Mouse (Mus musculus) stomach, embryonic 16.5 days (tissue): ENCODE data around the gene Tas2r143. TPM values are rescaled to one million over a fixed set of nuclear protein-coding genes. Genes with fewer than 3 reads are reported as not detected.

Experiments
- ATAC-seq: fragments of 200-750 bp; cut with Nextera tagmentation; 2 replicates; pipeline ENCODE4 v1.8.0; 2017; ENCODE audit warnings: moderate number of reproducible peaks, moderate TSS enrichment; ENCODE audit not compliant: insufficient read depth, low FRiP score
- H3K27ac ChIP-seq: fragments of 300-500 bp; sonication (generic); 2 replicates; pipeline ENCODE4 v1.5.1; 2014; ENCODE audit warnings: low read length
- H3K27me3 ChIP-seq: fragments of 300-500 bp; sonication (generic); 2 replicates; pipeline ENCODE4 v1.6.1; 2014; ENCODE audit warnings: low read length, control low read depth, mixed read lengths; ENCODE audit not compliant: control insufficient read depth, insufficient read depth
- H3K36me3 ChIP-seq: fragments of 300-500 bp; sonication (generic); 2 replicates; pipeline ENCODE4 v1.6.1; 2014; ENCODE audit warnings: low read length; ENCODE audit not compliant: control insufficient read depth, insufficient read depth
- H3K4me1 ChIP-seq: fragments of 300-500 bp; sonication (generic); 2 replicates; pipeline ENCODE4 v1.6.1; 2014; ENCODE audit warnings: low read length, control low read depth, mixed read lengths; ENCODE audit not compliant: control insufficient read depth, insufficient read depth
- H3K4me2 ChIP-seq: fragments of 300-500 bp; sonication (generic); 2 replicates; pipeline ENCODE4 v1.6.1; 2014; ENCODE audit warnings: low read depth, low read length, mixed read lengths
- H3K4me3 ChIP-seq: fragments of 300-500 bp; sonication (generic); replicated peaks from 2 replicates; pipeline ENCODE4 v1.5.1; 2014; ENCODE audit warnings: mild to moderate bottlenecking, low read length
- H3K9ac ChIP-seq: fragments of 300-500 bp; sonication (generic); 2 replicates; pipeline ENCODE4 v1.6.1; 2014; ENCODE audit warnings: low read length
- H3K9me3 ChIP-seq: fragments of 300-500 bp; sonication (generic); replicated peaks from 2 replicates; pipeline ENCODE4 v1.6.1; 2016; ENCODE audit warnings: low read length, control low read depth; ENCODE audit not compliant: control insufficient read depth
- WGBS: fragments of 180-500 bp; shearing (Covaris S2); extraction: QIAGEN DNeasy Blood & Tissue Kit; methylation state at CpG from one replicate; pipeline ENCODE4 v1.1.7; 2014; 5-methylcytosine and 5-hydroxymethylcytosine counted together
- polyA plus RNA-seq: library from polyadenylated mRNA; unstranded; fragments of >200 nt; fragmentation: Nextera tagmentation; extraction: Ambion mirVana; gene quantifications from 2 replicates; pipeline ENCODE4 v1.2.1, GENCODE M21; 2015

Gene Tas2r143
- not detected in 2 replicates for polyA plus RNA-seq

DNA sequence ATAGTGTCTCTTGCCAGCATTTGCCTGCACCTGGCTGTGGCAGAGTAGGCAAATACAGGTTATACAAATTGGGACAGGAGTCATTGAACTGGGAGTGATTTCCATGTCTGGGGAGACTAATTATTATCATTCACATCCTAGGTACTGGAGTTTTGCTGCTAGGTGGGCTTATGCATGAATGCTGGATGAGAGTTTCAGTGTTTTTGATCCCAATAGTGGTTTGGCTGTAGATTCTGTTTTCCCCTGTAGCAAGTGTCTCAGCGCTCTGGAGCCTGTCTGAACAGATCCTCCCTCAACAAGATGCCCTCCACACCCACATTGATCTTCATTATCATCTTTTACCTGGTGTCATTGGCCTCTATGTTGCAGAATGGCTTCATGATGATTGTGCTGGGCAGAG is at the start of gene Tas2r143:
Gene Tas2r143 (plus strand): TSS at position 301 of the 400 bp plus-strand sequence.
- no peak within 1 kb of the TSS for H3K9ac ChIP-seq
- peaks cover 20% of the 10 kb centered on the region for H3K4me1 ChIP-seq
- H3K4me3 ChIP-seq: no peak within 1 kb of the TSS
- H3K36me3 ChIP-seq: no peaks in the 10 kb centered on the region
- 83% methylated on average over 1 of the region's 1 CpGs for WGBS
- H3K27me3 ChIP-seq: no peaks in the 10 kb centered on the region
- no peaks in the 10 kb centered on the region for H3K9me3 ChIP-seq
- H3K4me2 ChIP-seq: no peak within 1 kb of the TSS
- ATAC-seq: no peak
- no peak within 1 kb of the TSS for H3K27ac ChIP-seq

DNA sequence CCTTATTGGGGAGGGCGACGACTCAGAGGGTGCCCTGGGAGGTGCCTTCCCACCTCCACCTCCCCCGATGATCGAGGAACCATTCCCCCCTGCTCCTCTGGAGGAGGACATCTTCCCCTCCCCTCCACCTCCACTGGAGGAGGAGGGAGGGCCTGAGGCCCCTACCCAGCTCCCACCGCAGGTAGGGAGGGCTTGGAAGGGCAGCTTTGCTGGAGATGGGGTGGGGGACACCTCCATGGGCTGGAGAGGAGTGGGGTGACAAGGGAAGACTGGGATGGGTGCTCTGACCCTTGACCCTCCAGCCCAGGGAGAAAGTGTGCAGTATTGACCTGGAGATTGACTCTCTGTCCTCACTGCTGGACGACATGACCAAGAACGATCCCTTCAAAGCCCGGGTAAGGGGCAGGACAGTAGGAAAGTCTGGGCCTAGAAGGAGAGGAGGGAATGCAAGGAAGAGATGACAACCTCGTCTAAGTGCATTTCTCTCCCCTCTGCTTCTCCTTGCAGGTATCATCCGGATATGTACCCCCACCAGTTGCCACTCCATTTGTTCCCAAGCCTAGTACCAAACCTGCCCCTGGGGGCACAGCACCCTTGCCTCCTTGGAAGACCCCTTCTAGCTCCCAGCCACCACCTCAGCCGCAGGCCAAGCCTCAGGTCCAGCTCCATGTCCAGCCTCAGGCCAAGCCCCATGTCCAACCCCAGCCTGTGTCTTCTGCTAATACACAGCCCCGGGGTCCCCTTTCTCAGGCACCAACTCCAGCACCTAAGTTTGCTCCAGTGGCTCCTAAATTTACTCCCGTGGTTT is 48.9 kb upstream of the Tas2r143 start:
- Histone ChIP-seq H3K36me3 (peaks cover 14% of the 10 kb centered on the region; the same call in 1 of the 2 replicates), H3K4me2 (peak overlapping the region; percentile 95), H3K4me1 (peaks cover 48% of the 10 kb centered on the region), H3K9me3 (no peaks in the 10 kb centered on the region), H3K4me3 (peak overlapping the region; percentile 83), H3K9ac (peak overlapping the region; percentile 96), H3K27me3 (no peaks in the 10 kb centered on the region), H3K27ac (peak overlapping the region; percentile 97)
- ATAC-seq: no peak
- WGBS: 32% methylated on average over 13 of the region's 13 CpGs

DNA sequence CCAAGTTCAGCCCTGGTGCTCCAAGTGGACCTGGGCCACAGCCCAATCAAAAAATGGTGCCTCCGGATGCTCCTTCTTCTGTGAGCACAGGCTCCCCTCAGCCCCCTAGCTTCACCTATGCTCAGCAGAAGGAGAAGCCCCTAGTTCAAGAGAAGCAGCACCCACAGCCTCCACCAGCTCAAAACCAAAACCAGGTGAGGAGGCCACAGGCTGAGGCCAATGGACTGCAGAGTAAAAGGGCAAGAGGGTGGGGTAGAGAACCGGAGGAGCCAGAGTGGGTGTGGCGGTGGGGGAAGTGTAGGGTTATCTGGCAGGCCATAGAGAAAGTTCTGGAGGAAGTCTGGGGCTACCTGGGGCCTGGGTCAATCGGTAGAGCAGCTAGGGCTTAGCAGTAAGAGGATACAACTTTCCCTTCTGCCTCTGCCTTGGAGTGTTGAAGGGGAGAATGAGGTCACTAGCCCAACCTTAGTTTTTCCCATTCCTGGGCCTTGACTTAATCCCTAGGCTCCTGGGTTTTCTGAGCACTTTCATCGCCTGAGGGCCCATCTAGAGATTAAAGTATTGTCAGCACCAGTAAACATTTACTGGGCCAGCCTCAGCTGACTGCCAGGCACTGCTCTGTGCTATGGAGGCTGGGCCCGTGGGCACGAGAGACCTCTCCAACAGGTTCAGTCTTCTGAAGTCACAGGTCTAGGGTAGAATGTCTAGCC is 48.1 kb upstream of the Tas2r143 start:
- Histone ChIP-seq H3K4me3 (peak overlapping the region; percentile 83), H3K27ac (0 out of 2 replicates have a peak overlapping the region, but pooled peaks have one; percentile 38), H3K36me3 (peaks cover 17% of the 10 kb centered on the region; the same call in 1 of the 2 replicates), H3K9ac (peak overlapping the region; percentile 96; the same call in 1 of the 2 replicates), H3K4me2 (peak overlapping the region; percentile 95), H3K27me3 (no peaks in the 10 kb centered on the region), H3K9me3 (no peaks in the 10 kb centered on the region), H3K4me1 (peaks cover 53% of the 10 kb centered on the region)
- no peak for ATAC-seq
- WGBS: 58% methylated on average over 7 of the region's 7 CpGs

DNA sequence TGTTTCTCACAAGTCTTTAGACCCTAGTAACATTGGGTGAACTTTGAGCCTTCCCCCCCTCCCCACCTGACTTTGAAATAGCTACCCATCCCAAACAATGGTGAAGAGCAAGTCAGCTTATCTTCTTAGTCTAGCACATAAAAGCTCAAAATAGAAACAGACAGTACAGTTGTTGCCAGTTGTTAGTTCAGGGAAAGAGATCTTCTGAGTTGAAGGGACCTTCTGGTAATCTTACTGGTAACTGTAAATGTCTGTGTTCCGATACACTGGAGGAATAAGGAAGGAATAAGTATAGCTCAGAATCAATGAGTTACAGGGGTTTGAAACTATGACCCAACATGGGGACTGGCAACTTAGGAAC is 47.6 kb upstream of the Tas2r143 start:
- 93% methylated on average over 1 of the region's 1 CpGs for WGBS
- Histone ChIP-seq H3K4me1 (peaks cover 56% of the 10 kb centered on the region), H3K27ac (0 out of 2 replicates have a peak overlapping the region, but pooled peaks have one; percentile 38), H3K4me2 (peak overlapping the region; percentile 95), H3K27me3 (no peaks in the 10 kb centered on the region), H3K9ac (peak overlapping the region; percentile 96; the same call in 1 of the 2 replicates), H3K9me3 (no peaks in the 10 kb centered on the region), H3K36me3 (peaks cover 17% of the 10 kb centered on the region; the same call in 1 of the 2 replicates), H3K4me3 (peak overlapping the region; percentile 83; the same call in 1 of the 2 replicates)
- no peak for ATAC-seq

DNA sequence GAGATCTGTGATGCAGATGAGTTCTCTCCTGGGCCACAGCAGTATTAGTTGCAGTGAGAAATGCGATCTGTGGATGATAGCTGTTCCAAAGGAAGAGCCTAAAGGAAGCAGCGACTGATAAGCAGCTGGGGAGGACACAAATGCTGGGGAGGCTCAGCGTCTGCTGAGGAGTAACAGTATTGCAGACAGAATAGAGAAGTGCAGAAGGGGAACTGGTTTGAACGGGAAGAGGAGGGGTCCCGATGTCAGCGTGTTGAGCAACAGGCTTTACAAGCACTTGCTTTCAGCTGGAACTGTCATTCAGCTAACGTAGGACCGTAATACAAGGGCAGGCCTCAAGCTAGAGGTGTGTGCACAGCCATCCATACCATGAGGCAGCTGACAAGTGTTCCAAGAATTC is 46.9 kb upstream of the Tas2r143 start:
- no peak overlapping the region for H3K27ac ChIP-seq

DNA sequence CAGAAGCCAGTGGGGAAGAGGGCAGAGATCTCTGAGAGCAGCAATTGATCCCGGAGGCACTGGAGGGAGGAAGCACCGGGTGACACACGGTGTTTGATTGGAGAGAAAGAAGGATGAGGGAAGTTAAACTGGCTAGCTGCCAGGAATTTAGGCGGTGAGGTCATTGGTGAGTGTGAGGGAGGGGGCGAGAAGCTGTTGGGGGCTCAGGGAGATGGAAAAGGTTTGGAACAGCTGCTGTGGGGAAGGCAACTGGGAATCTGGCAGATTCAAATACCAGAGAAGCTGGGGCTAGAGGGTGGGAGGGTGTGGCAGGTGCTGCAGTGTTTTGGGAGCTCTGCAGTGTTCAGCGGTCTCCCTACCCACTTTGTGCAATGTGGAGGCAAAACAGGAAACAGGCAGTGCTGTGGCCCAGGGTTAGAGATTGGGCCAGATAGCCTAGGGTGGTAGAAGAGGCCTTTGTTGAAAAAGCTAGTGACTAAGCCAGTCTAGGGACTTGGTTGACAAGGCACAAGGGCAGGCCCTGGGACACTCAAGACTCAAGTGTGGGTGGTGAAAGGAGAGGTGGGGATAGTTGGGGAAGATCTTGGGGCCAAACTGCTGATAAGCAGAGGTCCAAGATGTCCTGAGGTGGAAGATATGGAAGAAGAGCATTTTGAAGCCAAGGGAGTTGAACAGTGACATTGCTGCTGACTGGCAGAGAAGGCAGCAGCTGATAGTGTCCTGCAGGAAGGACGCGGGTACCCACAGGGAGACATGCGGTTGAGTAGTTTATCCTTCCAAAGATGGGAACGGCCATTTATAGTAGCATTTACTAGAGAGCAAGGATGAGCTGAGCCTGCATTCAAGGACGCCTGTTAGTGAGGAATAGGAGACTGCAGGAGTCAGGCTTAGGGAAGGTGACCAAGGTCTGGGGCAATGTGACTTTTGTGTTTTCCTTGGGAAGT is 45.7 kb upstream of the Tas2r143 start:
- Histone ChIP-seq H3K9ac (peak overlapping the region; percentile 33; the same call in 1 of the 2 replicates), H3K27ac (peak overlapping the region; percentile 49; the same call in 1 of the 2 replicates), H3K4me1 (peaks cover 64% of the 10 kb centered on the region), H3K27me3 (no peaks in the 10 kb centered on the region), H3K36me3 (peaks cover 34% of the 10 kb centered on the region), H3K4me3 (peak overlapping the region; percentile 15), H3K9me3 (no peaks in the 10 kb centered on the region), H3K4me2 (peak overlapping the region; percentile 37)
- ATAC-seq: no peak
- WGBS: 45% methylated on average over 11 of the region's 11 CpGs

More for the DNA sequence above, 46.9 kb upstream of the Tas2r143 start:
- Histone ChIP-seq H3K4me1 (peaks cover 63% of the 10 kb centered on the region), H3K4me3 (peak overlapping the region; percentile 15; the same call in 1 of the 2 replicates), H3K36me3 (peaks cover 24% of the 10 kb centered on the region; the same call in 1 of the 2 replicates), H3K27me3 (no peaks in the 10 kb centered on the region), H3K9ac (no peak overlapping the region), H3K9me3 (no peaks in the 10 kb centered on the region), H3K4me2 (peak overlapping the region; percentile 95)
- no peak for ATAC-seq
- WGBS: 70% methylated on average over 8 of the region's 8 CpGs

DNA sequence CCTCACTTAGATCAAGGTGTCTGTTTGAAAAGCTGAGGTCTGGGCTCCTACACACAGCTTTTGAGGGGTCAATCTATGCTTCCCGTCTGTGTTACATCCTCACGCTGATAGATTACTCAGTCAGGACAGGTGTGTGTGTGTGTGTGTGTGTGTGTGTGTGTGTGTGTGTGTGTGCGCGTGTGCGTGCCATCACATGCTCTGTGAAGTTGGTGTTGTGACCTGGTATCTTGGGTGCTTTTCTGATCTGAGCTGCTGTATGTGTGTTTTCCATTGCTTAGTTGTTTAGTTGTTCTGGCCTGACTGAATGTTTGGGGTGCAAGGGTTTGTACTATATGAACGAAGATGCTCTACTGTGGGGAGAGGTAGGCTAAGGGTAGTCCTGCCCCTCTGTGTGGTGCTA is 44.7 kb upstream of the Tas2r143 start:
- ATAC-seq: no peak
- 89% methylated on average over 6 of the region's 6 CpGs for WGBS
- peaks cover 40% of the 10 kb centered on the region for H3K36me3 ChIP-seq

DNA sequence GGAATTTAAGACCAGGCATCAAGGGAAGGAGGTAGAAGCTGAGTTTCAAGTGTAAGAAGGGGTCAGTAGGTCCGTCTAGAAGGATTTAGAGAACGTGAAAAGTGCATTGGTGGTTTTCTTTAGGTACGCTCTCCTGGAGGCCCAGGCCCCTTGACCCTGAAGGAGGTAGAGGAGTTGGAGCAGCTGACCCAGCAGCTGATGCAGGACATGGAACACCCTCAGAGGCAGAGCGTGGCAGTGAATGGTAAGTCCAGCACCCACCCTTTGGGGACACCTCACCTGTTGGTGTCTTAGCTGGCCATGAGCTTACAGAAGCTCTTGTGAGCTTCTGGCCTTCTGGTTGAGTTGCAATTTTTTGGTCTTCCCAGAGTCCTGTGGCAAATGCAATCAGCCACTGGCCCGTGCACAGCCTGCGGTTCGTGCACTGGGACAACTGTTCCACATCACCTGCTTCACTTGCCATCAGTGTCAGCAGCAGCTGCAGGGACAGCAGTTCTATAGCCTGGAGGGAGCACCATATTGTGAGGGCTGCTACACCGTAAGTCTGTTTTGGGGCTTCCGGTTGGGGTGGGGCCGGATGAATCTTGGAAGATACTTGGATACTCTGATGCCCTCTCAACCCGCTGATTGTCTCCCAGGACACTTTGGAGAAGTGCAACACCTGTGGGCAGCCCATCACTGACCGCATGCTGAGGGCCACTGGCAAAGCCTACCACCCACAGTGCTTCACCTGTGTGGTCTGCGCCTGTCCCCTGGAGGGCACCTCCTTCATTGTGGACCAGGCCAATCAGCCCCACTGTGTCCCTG is 44.0 kb upstream of the Tas2r143 start:
- H3K36me3 ChIP-seq: peaks cover 45% of the 10 kb centered on the region
- no peak overlapping the region for H3K27ac ChIP-seq
- no peak overlapping the region for H3K9ac ChIP-seq
- ATAC-seq: no peak
- H3K4me3 ChIP-seq: no peak overlapping the region
- 91% methylated on average over 13 of the region's 13 CpGs for WGBS
- peaks cover 62% of the 10 kb centered on the region for H3K4me1 ChIP-seq
- no peaks in the 10 kb centered on the region for H3K27me3 ChIP-seq
- H3K9me3 ChIP-seq: no peaks in the 10 kb centered on the region
- H3K4me2 ChIP-seq: no peak overlapping the region

More for the DNA sequence above, 44.7 kb upstream of the Tas2r143 start:
- no peak overlapping the region for H3K4me3 ChIP-seq
- H3K27ac ChIP-seq: no peak overlapping the region
- H3K9ac ChIP-seq: no peak overlapping the region
- no peaks in the 10 kb centered on the region for H3K27me3 ChIP-seq
- H3K4me2 ChIP-seq: no peak overlapping the region
- H3K4me1 ChIP-seq: peaks cover 64% of the 10 kb centered on the region
- no peaks in the 10 kb centered on the region for H3K9me3 ChIP-seq
